Mouse (Mus musculus): Measurements from ENCODE around the gene Dnttip1. TPM values are rescaled to one million over a fixed set of nuclear protein-coding genes. Genes with fewer than 3 reads are reported as not detected.

The Dnttip1 gene
- polyA plus RNA-seq, 2 experiments = 26.0 to 36.7 TPM

- H3K4me2 ChIP-seq (ENCODE audit: low read depth) = no peak overlapping the region
- ATAC-seq (ENCODE audit: insufficient read depth) (no peak), DNase-seq (ENCODE audit: low read depth in 3 of 3, low spot score in 3 of 3) (no peak)
- H3K4me1 ChIP-seq (replicated peaks; ENCODE audit: control insufficient read depth in 2 of 2, insufficient read depth in 2 of 2, low read length in 1 of 2) = peaks cover 12 to 15% of the 10 kb centered on the region in 2 experiments
- 78% methylated on average over 11 of the region's 11 CpGs for WGBS (ENCODE audit: insufficient replicate concordance)
- no peak overlapping the region for H3K27ac ChIP-seq
- no peaks in the 10 kb centered on the region for H3K9me3 ChIP-seq (ENCODE audit: control insufficient read depth, low read length)
- TF ChIP-seq CTCF (IDR thresholded peaks at IDR 0.05; ENCODE audit: low read depth) = no peak
- no peak for TF ChIP-seq EP300 (IDR thresholded peaks at IDR 0.05; ENCODE audit: low read depth)
- peaks cover 21% of the 10 kb centered on the region; the same call in 1 of the 2 replicates for H3K27me3 ChIP-seq (ENCODE audit: control insufficient read depth, insufficient read depth, low read length)
- no peak overlapping the region for H3K9ac ChIP-seq (replicated peaks)
- peaks cover 5% of the 10 kb centered on the region for H3K36me3 ChIP-seq (replicated peaks; ENCODE audit: control insufficient read depth, insufficient read depth, low read depth)
- H3K4me3 ChIP-seq (ENCODE audit: insufficient read depth in 1 of 2, low read depth in 2 of 2, low read length in 2 of 2) = no peak overlapping the region
These were observed 32.2 kb downstream of the Dnttip1 start for GRCm38 (mm10) chr2:164778015-164778287.

GRCm38 (mm10) chr2:164778809-164779208, 33.0 kb downstream of the Dnttip1 start:
- Histone ChIP-seq H3K4me2 (ENCODE audit: low read depth) (no peak overlapping the region), H3K9ac (replicated peaks) (no peak overlapping the region), H3K4me3 (ENCODE audit: insufficient read depth in 1 of 2, low read depth in 2 of 2, low read length in 2 of 2) (no peak overlapping the region), H3K4me1 (replicated peaks; ENCODE audit: control insufficient read depth in 2 of 2, insufficient read depth in 2 of 2, low read length in 1 of 2) (peaks cover 4 to 6% of the 10 kb centered on the region in 2 experiments), H3K36me3 (replicated peaks; ENCODE audit: control insufficient read depth, insufficient read depth, low read depth) (no peaks in the 10 kb centered on the region), H3K27ac (no peak overlapping the region), H3K9me3 (ENCODE audit: control insufficient read depth, low read length) (no peaks in the 10 kb centered on the region), H3K27me3 (ENCODE audit: control insufficient read depth, insufficient read depth, low read length) (peaks cover 21% of the 10 kb centered on the region; the same call in 1 of the 2 replicates)
- 61% methylated on average over 7 of the region's 7 CpGs for WGBS (ENCODE audit: insufficient replicate concordance)
- ATAC-seq (ENCODE audit: insufficient read depth) (no peak), DNase-seq (ENCODE audit: low read depth in 3 of 3, low spot score in 3 of 3) (no peak)
- TF ChIP-seq CTCF (IDR thresholded peaks at IDR 0.05; ENCODE audit: low read depth) (no peak), EP300 (IDR thresholded peaks at IDR 0.05; ENCODE audit: low read depth) (no peak)

GRCm38 (mm10) chr2:164779481-164780086, 33.8 kb downstream of the Dnttip1 start, which contains the start of gene Tnnc2:
Gene Tnnc2 (minus strand): TSS chr2:164779967.
- H3K4me1 ChIP-seq (replicated peaks; ENCODE audit: control insufficient read depth in 2 of 2, insufficient read depth in 2 of 2, low read length in 1 of 2) = peaks cover under 1 to 2% of the 10 kb centered on the region in 2 experiments; a peak in 3 of 4 replicates

GRCm38 (mm10) chr2:164781876-164782275, 36.1 kb downstream of the Dnttip1 start:
- 56% methylated on average over 4 of the region's 4 CpGs for WGBS (ENCODE audit: insufficient replicate concordance)
- TF ChIP-seq EP300 (IDR thresholded peaks at IDR 0.05; ENCODE audit: low read depth) = no peak
- no peak for TF ChIP-seq CTCF (IDR thresholded peaks at IDR 0.05; ENCODE audit: low read depth)
- no peak overlapping the region for H3K4me3 ChIP-seq (ENCODE audit: insufficient read depth in 1 of 2, low read depth in 2 of 2, low read length in 2 of 2)
- no peak overlapping the region for H3K27ac ChIP-seq
- peaks cover 7 to 13% of the 10 kb centered on the region in 2 experiments for H3K4me1 ChIP-seq (replicated peaks; ENCODE audit: control insufficient read depth in 2 of 2, insufficient read depth in 2 of 2, low read length in 1 of 2)
- H3K36me3 ChIP-seq (replicated peaks; ENCODE audit: control insufficient read depth, insufficient read depth, low read depth) = no peaks in the 10 kb centered on the region
- peaks cover 22% of the 10 kb centered on the region for H3K27me3 ChIP-seq (ENCODE audit: control insufficient read depth, insufficient read depth, low read length)
- no peak overlapping the region for H3K4me2 ChIP-seq (ENCODE audit: low read depth)
- H3K9ac ChIP-seq (replicated peaks) = no peak overlapping the region
- H3K9me3 ChIP-seq (ENCODE audit: control insufficient read depth, low read length) = no peaks in the 10 kb centered on the region
- no peak for ATAC-seq (ENCODE audit: insufficient read depth)
- DNase-seq (ENCODE audit: low read depth in 3 of 3, low spot score in 3 of 3) = no peak

More at GRCm38 (mm10) chr2:164779481-164780086, 33.8 kb downstream of the Dnttip1 start, which contains the start of gene Tnnc2:
- H3K9me3 ChIP-seq (ENCODE audit: control insufficient read depth, low read length) = no peaks in the 10 kb centered on the region
- no peak within 1 kb of the TSS for H3K4me3 ChIP-seq (ENCODE audit: insufficient read depth in 1 of 2, low read depth in 2 of 2, low read length in 2 of 2)
- H3K27ac ChIP-seq = no peak within 1 kb of the TSS
- no peak for ATAC-seq (ENCODE audit: insufficient read depth)
- no peak within 1 kb of the TSS for H3K9ac ChIP-seq (replicated peaks)
- TF ChIP-seq CTCF (IDR thresholded peaks at IDR 0.05; ENCODE audit: low read depth) (no peak), EP300 (IDR thresholded peaks at IDR 0.05; ENCODE audit: low read depth) (no peak)
- no peak within 1 kb of the TSS for H3K4me2 ChIP-seq (ENCODE audit: low read depth)
- H3K27me3 ChIP-seq (ENCODE audit: control insufficient read depth, insufficient read depth, low read length) = peaks cover 21% of the 10 kb centered on the region
- WGBS (ENCODE audit: insufficient replicate concordance) = 65% methylated on average over 8 of the region's 8 CpGs
- no peaks in the 10 kb centered on the region for H3K36me3 ChIP-seq (replicated peaks; ENCODE audit: control insufficient read depth, insufficient read depth, low read depth)
- DNase-seq (ENCODE audit: low read depth in 3 of 3, low spot score in 3 of 3) = no peak

- H3K36me3 ChIP-seq (replicated peaks; ENCODE audit: control insufficient read depth, insufficient read depth, low read depth) = no peaks in the 10 kb centered on the region
- no peak overlapping the region for H3K9ac ChIP-seq (replicated peaks)
- H3K4me1 ChIP-seq (replicated peaks; ENCODE audit: control insufficient read depth in 2 of 2, insufficient read depth in 2 of 2, low read length in 1 of 2) = peaks cover 14 to 24% of the 10 kb centered on the region in 2 experiments
- H3K9me3 ChIP-seq (ENCODE audit: control insufficient read depth, low read length) = no peaks in the 10 kb centered on the region
- H3K27me3 ChIP-seq (ENCODE audit: control insufficient read depth, insufficient read depth, low read length) = peaks cover 12% of the 10 kb centered on the region
- no peak overlapping the region for H3K27ac ChIP-seq
- TF ChIP-seq CTCF (IDR thresholded peaks at IDR 0.05; ENCODE audit: low read depth) = peak; percentile 44; the same call in 1 of the 2 replicates
- no peak for TF ChIP-seq EP300 (IDR thresholded peaks at IDR 0.05; ENCODE audit: low read depth)
- WGBS (ENCODE audit: insufficient replicate concordance) = 63% methylated on average over 7 of the region's 7 CpGs
- DNase-seq (ENCODE audit: low read depth in 3 of 3, low spot score in 3 of 3) (no peak), ATAC-seq (ENCODE audit: insufficient read depth) (no peak)
- H3K4me2 ChIP-seq (ENCODE audit: low read depth) = no peak overlapping the region
- H3K4me3 ChIP-seq (ENCODE audit: insufficient read depth in 1 of 2, low read depth in 2 of 2, low read length in 2 of 2) = no peak overlapping the region
These were observed 38.3 kb downstream of the Dnttip1 start for GRCm38 (mm10) chr2:164783926-164784581.

Measured in liver, embryonic 14.5 days (tissue).